Mouse (Mus musculus) MEL (cell line): ENCODE results near the gene Gm10803. TPM values are rescaled to one million over a fixed set of nuclear protein-coding genes. Genes with fewer than 3 reads are reported as not detected.

Experiments used
- DNase-seq: peaks from one replicate; pipeline ENCODE4 v3.0.0; 2011; ENCODE audit warnings: low read depth, low spot score
- H3K27ac ChIP-seq: 2 replicates; pipeline ENCODE4 v1.5.1; 2012; ENCODE audit warnings: low read depth, mild to moderate bottlenecking, control low read depth, low read length, moderate library complexity; ENCODE audit not compliant: control insufficient read depth
- H3K27me3 ChIP-seq, 2 experiments: fragments of 150-350 bp in 1 of 2; sonication (generic) in 1 of 2; 2 replicates each; pipeline ENCODE4 v1.6.1; 2012; ENCODE audit warnings: low read length in 2 of 2, mild to moderate bottlenecking in 2 of 2, improper control_type of control experiment in 1 of 2, moderate library complexity in 1 of 2; ENCODE audit not compliant: insufficient read depth in 2 of 2, control insufficient read depth in 1 of 2
- H3K36me3 ChIP-seq, 2 experiments: 2 replicates each; pipeline ENCODE4 v1.6.1; 2012 to 2014; ENCODE audit warnings: low read length in 2 of 2, improper control_type of control experiment in 1 of 2, inconsistent platforms in 1 of 2, mild to moderate bottlenecking in 1 of 2; ENCODE audit not compliant: insufficient read depth in 2 of 2, control insufficient read depth in 1 of 2
- H3K4me1 ChIP-seq, 2 experiments: fragments of 150-350 bp in 1 of 2; sonication (generic) in 1 of 2; 2 replicates each; pipeline ENCODE4 v1.6.1; 2012; ENCODE audit warnings: low read length in 2 of 2, improper control_type of control experiment in 1 of 2, mild to moderate bottlenecking in 1 of 2; ENCODE audit not compliant: insufficient read depth in 2 of 2, control insufficient read depth in 1 of 2
- H3K4me3 ChIP-seq, 2 experiments: fragments of 150-350 bp in 1 of 2; sonication (generic) in 1 of 2; 2 replicates each; pipeline ENCODE4 v1.5.1; 2012; ENCODE audit warnings: low read depth in 2 of 2, low read length in 2 of 2, mild to moderate bottlenecking in 2 of 2, moderate library complexity in 2 of 2, control low read depth in 1 of 2, improper control_type of control experiment in 1 of 2; ENCODE audit not compliant: control insufficient read depth in 1 of 2, insufficient read depth in 1 of 2
- H3K79me2 ChIP-seq: 2 replicates; pipeline ENCODE4 v1.6.1; 2012; ENCODE audit warnings: mild to moderate bottlenecking, low read length, moderate library complexity; ENCODE audit not compliant: control insufficient read depth, poor library complexity, insufficient read depth
- H3K9ac ChIP-seq: 2 replicates; pipeline ENCODE4 v1.6.1; 2012; ENCODE audit warnings: low read depth, mild to moderate bottlenecking, control low read depth, low read length, moderate library complexity; ENCODE audit not compliant: control insufficient read depth, poor library complexity, severe bottlenecking
- H3K9me3 ChIP-seq: fragments of 150-350 bp; sonication (generic); replicated peaks from 2 replicates; pipeline ENCODE4 v1.6.1; 2012; ENCODE audit warnings: mild to moderate bottlenecking, low read length, improper control_type of control experiment, moderate library complexity; ENCODE audit not compliant: insufficient read depth
- CTCF ChIP-seq, 3 experiments: IDR thresholded peaks in 2 of 3; conservative IDR thresholded peaks in 1 of 3; 2 replicates each; pipeline ENCODE4 v1.5.1; 2011 to 2012; ENCODE audit warnings: low read length in 3 of 3, low read depth in 2 of 3, mild to moderate bottlenecking in 2 of 3, improper control_type of control experiment in 1 of 3, inconsistent platforms in 1 of 3, mixed read lengths in 1 of 3, moderate library complexity in 1 of 3; ENCODE audit not compliant: control insufficient read depth in 1 of 3, insufficient read depth in 1 of 3, poor library complexity in 1 of 3, severe bottlenecking in 1 of 3
- E2F4 ChIP-seq: IDR thresholded peaks from 2 replicates; pipeline ENCODE4 v1.6.1; 2011; ENCODE audit warnings: low read depth, low read length, improper control_type of control experiment, borderline replicate concordance
- ELF1 ChIP-seq: IDR thresholded peaks from 2 replicates; pipeline ENCODE4 v1.6.1; 2014; ENCODE audit warnings: low read depth, mild to moderate bottlenecking, inconsistent platforms, low read length, improper control_type of control experiment, moderate library complexity
- ETS1 ChIP-seq: IDR thresholded peaks from 2 replicates; pipeline ENCODE4 v1.6.1; 2012; ENCODE audit warnings: low read depth, mild to moderate bottlenecking, inconsistent platforms, low read length, improper control_type of control experiment, moderate library complexity
- GABPA ChIP-seq: IDR thresholded peaks from 2 replicates; pipeline ENCODE4 v1.6.1; 2012; ENCODE audit warnings: low read depth, mild to moderate bottlenecking, inconsistent platforms, low read length, improper control_type of control experiment, moderate library complexity
- MXI1 ChIP-seq: IDR thresholded peaks from 2 replicates; pipeline ENCODE4 v1.6.1; 2011; ENCODE audit warnings: mild to moderate bottlenecking, low read depth, low read length, improper control_type of control experiment
- MYB ChIP-seq: IDR thresholded peaks from 2 replicates; pipeline ENCODE4 v1.6.1; 2011; ENCODE audit warnings: mild to moderate bottlenecking, low read depth, low read length, improper control_type of control experiment
- NRF1 ChIP-seq: IDR thresholded peaks from 2 replicates; pipeline ENCODE4 v1.6.1; 2014; ENCODE audit warnings: low read depth, mild to moderate bottlenecking, inconsistent platforms, low read length, improper control_type of control experiment, moderate library complexity; ENCODE audit not compliant: poor library complexity, insufficient read depth, severe bottlenecking
- SMC3 ChIP-seq: IDR thresholded peaks from 2 replicates; pipeline ENCODE4 v1.6.1; 2011; ENCODE audit warnings: low read depth, low read length, improper control_type of control experiment
- TAL1 ChIP-seq: IDR thresholded peaks from 2 replicates; pipeline ENCODE4 v1.6.1; 2012; ENCODE audit warnings: mild to moderate bottlenecking, inconsistent platforms, low read length, moderate library complexity, mixed read lengths
- TBP ChIP-seq: IDR thresholded peaks from 2 replicates; pipeline ENCODE4 v1.8.0; 2011; ENCODE audit warnings: low read depth, low read length, improper control_type of control experiment
- UBTF ChIP-seq: IDR thresholded peaks from 2 replicates; pipeline ENCODE4 v1.6.1; 2012; ENCODE audit warnings: low read depth, mild to moderate bottlenecking, inconsistent platforms, low read length, improper control_type of control experiment, moderate library complexity, borderline replicate concordance; ENCODE audit not compliant: insufficient read depth
- USF1 ChIP-seq: IDR thresholded peaks from 2 replicates; pipeline ENCODE4 v1.6.1; 2014; ENCODE audit warnings: low read depth, mild to moderate bottlenecking, inconsistent platforms, low read length, improper control_type of control experiment, moderate library complexity
- ZC3H11A ChIP-seq: IDR thresholded peaks from 2 replicates; pipeline ENCODE4 v1.6.1; 2012; ENCODE audit warnings: low read depth, mild to moderate bottlenecking, inconsistent platforms, low read length, improper control_type of control experiment
- ZMIZ1 ChIP-seq: IDR thresholded peaks from 2 replicates; pipeline ENCODE4 v1.6.1; 2012; ENCODE audit warnings: low read depth, mild to moderate bottlenecking, inconsistent platforms, low read length, improper control_type of control experiment, moderate library complexity
- ZNF384 ChIP-seq: IDR thresholded peaks from 2 replicates; pipeline ENCODE4 v1.6.1; 2012; ENCODE audit warnings: low read depth, mild to moderate bottlenecking, inconsistent platforms, low read length, improper control_type of control experiment
- polyA plus RNA-seq, 2 experiments: library from polyadenylated mRNA; stranded (reverse) in 1 of 2; unstranded in 1 of 2; fragments of >175 nt in 1 of 2; fragments of >200 nt in 1 of 2; gene quantifications; 2 replicates each; pipeline versions ENCODE4 v1.2.1 to v1.2.4; 2012; ENCODE audit warnings: low replicate concordance in 2 of 2, low read depth in 1 of 2; ENCODE audit not compliant: insufficient read length in 2 of 2, insufficient read depth in 1 of 2, missing spikeins in 1 of 2
- total RNA-seq: library from RNA; depleted of rRNA; stranded (reverse); fragments of 300-350 nt; gene quantifications from 2 replicates; pipeline ENCODE4 v1.2.3, GENCODE M21; 2012

Gm10803 gene
- total and polyA plus RNA-seq, 3 experiments: not detected

GRCm38 (mm10) chr2:93533891-93534290, 26.5 kb upstream of the Gm10803 start:
- TF ChIP-seq ZC3H11A (no peak), ETS1 (no peak), E2F4 (no peak), NRF1 (no peak), ZMIZ1 (no peak), MYB (no peak), UBTF (no peak), ELF1 (no peak), ZNF384 (no peak), TAL1 (no peak), GABPA (no peak), USF1 (no peak), TBP (no peak)
- DNase-seq: no peak
- no peak overlapping the region for H3K27ac ChIP-seq
- H3K9ac ChIP-seq: no peak overlapping the region
- H3K36me3 ChIP-seq: no peaks in the 10 kb centered on the region
- no peak overlapping the region for H3K4me3 ChIP-seq
- H3K4me1 ChIP-seq: no peaks in the 10 kb centered on the region
- peaks cover 0 to 3% of the 10 kb centered on the region in 2 experiments; a peak in 2 of 4 replicates for H3K27me3 ChIP-seq
- H3K79me2 ChIP-seq: no peaks in the 10 kb centered on the region
- no peaks in the 10 kb centered on the region for H3K9me3 ChIP-seq

DNA sequence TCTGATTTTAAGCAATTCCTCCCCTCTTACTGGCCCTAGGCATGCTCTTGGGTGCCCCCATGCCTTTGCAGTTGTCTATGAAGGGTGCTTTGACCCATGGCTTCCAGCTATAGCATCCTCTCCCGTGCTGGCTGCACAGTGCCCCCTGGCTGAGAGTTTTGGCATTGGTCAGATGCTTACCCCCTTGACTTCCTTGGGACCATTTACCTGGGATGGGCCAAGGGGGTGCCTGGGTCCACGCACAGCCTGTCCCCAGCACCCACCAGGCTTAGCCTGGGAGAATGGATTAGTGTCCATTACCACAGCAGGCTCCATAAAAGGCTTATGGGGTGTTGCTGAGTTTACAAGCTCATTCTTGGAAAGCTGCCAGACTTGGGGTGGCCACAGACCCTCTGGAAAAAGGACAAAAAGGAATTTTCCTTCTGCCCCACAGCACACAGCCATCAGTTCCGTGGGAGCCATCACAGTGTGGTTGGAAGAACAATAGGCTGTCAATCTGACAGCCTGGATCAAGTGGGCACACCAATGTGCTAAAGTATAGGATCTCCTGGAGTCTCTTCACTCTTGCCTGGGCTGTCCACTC, 22.9 kb upstream of the Gm10803 start:
- H3K9ac ChIP-seq: no peak overlapping the region
- TF ChIP-seq MXI1 (no peak), ZMIZ1 (no peak), CTCF (IDR thresholded peaks at IDR 0.05 in 2 of 3, conservative IDR thresholded peaks at IDR 0.05 in 1 of 3; ENCODE audit: control insufficient read depth in 1 of 3, insufficient read depth in 1 of 3, low read depth in 2 of 3, low read length in 3 of 3, poor library complexity in 1 of 3, severe bottlenecking in 1 of 3) (peak; percentile 26 to 67 (median 39); a peak in 5 of 6 replicates), TAL1 (no peak), SMC3 (peak; percentile 34)
- peak; percentile 14 for DNase-seq
- no peaks in the 10 kb centered on the region for H3K79me2 ChIP-seq
- H3K4me1 ChIP-seq: no peaks in the 10 kb centered on the region
- H3K36me3 ChIP-seq: no peaks in the 10 kb centered on the region
- H3K27ac ChIP-seq: no peak overlapping the region
- H3K27me3 ChIP-seq: peaks cover 2 to 6% of the 10 kb centered on the region in 2 experiments; a peak in 3 of 4 replicates
- H3K4me3 ChIP-seq: no peak overlapping the region
- no peaks in the 10 kb centered on the region for H3K9me3 ChIP-seq
